Mouse (Mus musculus): ENCODE measurements around the gene Fxn. TPM values are rescaled to one million over a fixed set of nuclear protein-coding genes. Genes with fewer than 3 reads are reported as not detected.

The Fxn gene
- polyA plus RNA-seq, 1 experiment from 2014 or later: 36.5 TPM

GRCm38 (mm10) chr19:24306351-24306750 is 25.9 kb upstream of the Fxn start:
- Histone ChIP-seq H3K27ac (ENCODE audit: low read length) (no peak overlapping the region), H3K4me1 (ENCODE audit: control insufficient read depth, low read depth, low read length) (no peaks in the 10 kb centered on the region), H3K9me3 (replicated peaks; ENCODE audit: control insufficient read depth, low read length) (no peaks in the 10 kb centered on the region), H3K27me3 (ENCODE audit: control insufficient read depth, insufficient read depth, low read depth, low read length) (no peaks in the 10 kb centered on the region), H3K36me3 (ENCODE audit: control insufficient read depth, insufficient read depth) (no peaks in the 10 kb centered on the region), H3K4me3 (ENCODE audit: low read depth, low read length) (no peak overlapping the region), H3K4me2 (ENCODE audit: low read depth, low read length) (no peak overlapping the region), H3K9ac (ENCODE audit: low read depth, low read length) (no peak overlapping the region)
- ATAC-seq (ENCODE audit: low read depth): no peak
- 77% methylated on average over 5 of the region's 5 CpGs for WGBS (ENCODE audit: insufficient replicate concordance)

GRCm38 (mm10) chr19:24302198-24302597 is 21.8 kb upstream of the Fxn start:
- H3K36me3 ChIP-seq (ENCODE audit: control insufficient read depth, insufficient read depth): no peaks in the 10 kb centered on the region
- H3K4me2 ChIP-seq (ENCODE audit: low read depth, low read length): no peak overlapping the region
- 72% methylated on average over 10 of the region's 10 CpGs for WGBS (ENCODE audit: insufficient replicate concordance)
- no peaks in the 10 kb centered on the region for H3K9me3 ChIP-seq (replicated peaks; ENCODE audit: control insufficient read depth, low read length)
- H3K4me3 ChIP-seq (ENCODE audit: low read depth, low read length): no peak overlapping the region
- H3K4me1 ChIP-seq (ENCODE audit: control insufficient read depth, low read depth, low read length): no peaks in the 10 kb centered on the region; the same call in 1 of the 2 replicates
- H3K9ac ChIP-seq (ENCODE audit: low read depth, low read length): no peak overlapping the region
- H3K27me3 ChIP-seq (ENCODE audit: control insufficient read depth, insufficient read depth, low read depth, low read length): no peaks in the 10 kb centered on the region
- ATAC-seq (ENCODE audit: low read depth): no peak
- no peak overlapping the region for H3K27ac ChIP-seq (ENCODE audit: low read length)

- Histone ChIP-seq H3K9ac (ENCODE audit: low read depth, low read length) (no peak overlapping the region), H3K36me3 (ENCODE audit: control insufficient read depth, insufficient read depth) (no peaks in the 10 kb centered on the region), H3K9me3 (replicated peaks; ENCODE audit: control insufficient read depth, low read length) (no peaks in the 10 kb centered on the region), H3K4me1 (ENCODE audit: control insufficient read depth, low read depth, low read length) (no peaks in the 10 kb centered on the region; the same call in 1 of the 2 replicates), H3K27me3 (ENCODE audit: control insufficient read depth, insufficient read depth, low read depth, low read length) (no peaks in the 10 kb centered on the region), H3K4me2 (ENCODE audit: low read depth, low read length) (no peak overlapping the region), H3K27ac (ENCODE audit: low read length) (no peak overlapping the region), H3K4me3 (ENCODE audit: low read depth, low read length) (no peak overlapping the region)
- 48% methylated on average over 5 of the region's 5 CpGs for whole genome bisulfite sequencing (ENCODE audit: insufficient replicate concordance)
- ATAC-seq (ENCODE audit: low read depth): no peak
Measured at GRCm38 (mm10) chr19:24301768-24302148, 21.4 kb upstream of the Fxn start.

- peak; percentile 56 for ATAC-seq (ENCODE audit: low read depth)
- Histone ChIP-seq H3K4me3 (ENCODE audit: low read depth, low read length) (peak overlapping the region; percentile 38; the same call in 1 of the 2 replicates), H3K36me3 (ENCODE audit: control insufficient read depth, insufficient read depth) (no peaks in the 10 kb centered on the region), H3K4me1 (ENCODE audit: control insufficient read depth, low read depth, low read length) (no peaks in the 10 kb centered on the region; the same call in 1 of the 2 replicates), H3K9ac (ENCODE audit: low read depth, low read length) (0 out of 2 replicates have a peak overlapping the region, but pooled peaks have one; percentile 18), H3K27me3 (ENCODE audit: control insufficient read depth, insufficient read depth, low read depth, low read length) (no peaks in the 10 kb centered on the region), H3K27ac (ENCODE audit: low read length) (no peak overlapping the region), H3K4me2 (ENCODE audit: low read depth, low read length) (peak overlapping the region; percentile 50), H3K9me3 (replicated peaks; ENCODE audit: control insufficient read depth, low read length) (no peaks in the 10 kb centered on the region)
- 13% methylated on average over 9 of the region's 9 CpGs for WGBS (ENCODE audit: insufficient replicate concordance)
Measured at GRCm38 (mm10) chr19:24300994-24301767, 20.8 kb upstream of the Fxn start.

- H3K4me1 ChIP-seq (ENCODE audit: control insufficient read depth, low read depth, low read length): no peaks in the 10 kb centered on the region
- no peak overlapping the region for H3K27ac ChIP-seq (ENCODE audit: low read length)
- no peak overlapping the region for H3K4me2 ChIP-seq (ENCODE audit: low read depth, low read length)
- no peak overlapping the region for H3K4me3 ChIP-seq (ENCODE audit: low read depth, low read length)
- no peaks in the 10 kb centered on the region for H3K9me3 ChIP-seq (replicated peaks; ENCODE audit: control insufficient read depth, low read length)
- ATAC-seq (ENCODE audit: low read depth): no peak
- H3K9ac ChIP-seq (ENCODE audit: low read depth, low read length): no peak overlapping the region
- no peaks in the 10 kb centered on the region for H3K36me3 ChIP-seq (ENCODE audit: control insufficient read depth, insufficient read depth)
- H3K27me3 ChIP-seq (ENCODE audit: control insufficient read depth, insufficient read depth, low read depth, low read length): no peaks in the 10 kb centered on the region
- WGBS (ENCODE audit: insufficient replicate concordance): 73% methylated on average over 5 of the region's 5 CpGs
Measured at GRCm38 (mm10) chr19:24293537-24293936, 13.1 kb upstream of the Fxn start.

- WGBS (ENCODE audit: insufficient replicate concordance): 61% methylated on average over 4 of the region's 4 CpGs
- no peak overlapping the region for H3K4me3 ChIP-seq (ENCODE audit: low read depth, low read length)
- no peak overlapping the region for H3K9ac ChIP-seq (ENCODE audit: low read depth, low read length)
- ATAC-seq (ENCODE audit: low read depth): no peak
- H3K4me2 ChIP-seq (ENCODE audit: low read depth, low read length): no peak overlapping the region
- H3K27me3 ChIP-seq (ENCODE audit: control insufficient read depth, insufficient read depth, low read depth, low read length): no peaks in the 10 kb centered on the region
- peaks cover 9% of the 10 kb centered on the region for H3K4me1 ChIP-seq (ENCODE audit: control insufficient read depth, low read depth, low read length)
- no peaks in the 10 kb centered on the region for H3K36me3 ChIP-seq (ENCODE audit: control insufficient read depth, insufficient read depth)
- H3K27ac ChIP-seq (ENCODE audit: low read length): no peak overlapping the region
- no peaks in the 10 kb centered on the region for H3K9me3 ChIP-seq (replicated peaks; ENCODE audit: control insufficient read depth, low read length)
Measured at GRCm38 (mm10) chr19:24284187-24284586, 3.8 kb upstream of the Fxn start.

GRCm38 (mm10) chr19:24281288-24281980 is 1.0 kb upstream of the Fxn start:
- Histone ChIP-seq H3K27me3 (ENCODE audit: control insufficient read depth, insufficient read depth, low read depth, low read length) (no peaks in the 10 kb centered on the region), H3K4me3 (ENCODE audit: low read depth, low read length) (peak overlapping the region; percentile 76), H3K27ac (ENCODE audit: low read length) (no peak overlapping the region; the same call in 1 of the 2 replicates), H3K4me2 (ENCODE audit: low read depth, low read length) (peak overlapping the region; percentile 85), H3K9me3 (replicated peaks; ENCODE audit: control insufficient read depth, low read length) (no peaks in the 10 kb centered on the region), H3K4me1 (ENCODE audit: control insufficient read depth, low read depth, low read length) (peaks cover 25% of the 10 kb centered on the region), H3K36me3 (ENCODE audit: control insufficient read depth, insufficient read depth) (no peaks in the 10 kb centered on the region), H3K9ac (ENCODE audit: low read depth, low read length) (peak overlapping the region; percentile 29; the same call in 1 of the 2 replicates)
- ATAC-seq (ENCODE audit: low read depth): no peak
- 23% methylated on average over 7 of the region's 7 CpGs for WGBS (ENCODE audit: insufficient replicate concordance)

- H3K4me1 ChIP-seq (ENCODE audit: control insufficient read depth, low read depth, low read length): peaks cover 32% of the 10 kb centered on the region
- ATAC-seq (ENCODE audit: low read depth): peak; percentile 85
- WGBS (ENCODE audit: insufficient replicate concordance): under 1% methylated on average over 78 of the region's 78 CpGs
Measured at GRCm38 (mm10) chr19:24279706-24280600, 452 bp downstream of the Fxn start.

More at GRCm38 (mm10) chr19:24279706-24280600, 452 bp downstream of the Fxn start:
- peak overlapping the region; percentile 74 for H3K9ac ChIP-seq (ENCODE audit: low read depth, low read length)
- H3K27ac ChIP-seq (ENCODE audit: low read length): peak overlapping the region; percentile 91
- H3K9me3 ChIP-seq (replicated peaks; ENCODE audit: control insufficient read depth, low read length): no peaks in the 10 kb centered on the region
- H3K4me2 ChIP-seq (ENCODE audit: low read depth, low read length): peak overlapping the region; percentile 85
- H3K4me3 ChIP-seq (ENCODE audit: low read depth, low read length): peak overlapping the region; percentile 76
- no peaks in the 10 kb centered on the region for H3K27me3 ChIP-seq (ENCODE audit: control insufficient read depth, insufficient read depth, low read depth, low read length)
- no peaks in the 10 kb centered on the region for H3K36me3 ChIP-seq (ENCODE audit: control insufficient read depth, insufficient read depth)

Measured in liver, embryonic 16.5 days (tissue).